Mouse (Mus musculus) forebrain, embryonic 13.5 days (tissue): ENCODE results near the gene Fam184b. TPM values are rescaled to one million over a fixed set of nuclear protein-coding genes. Genes with fewer than 3 reads are reported as not detected.

ENCODE experiments used
- polyA plus RNA-seq: library from polyadenylated mRNA; unstranded; fragments of >200 nt; fragmentation: Nextera tagmentation; extraction: Ambion mirVana; gene quantifications from 2 replicates; pipeline ENCODE4 v1.2.1, GENCODE M21; 2015

Fam184b gene
- polyA plus RNA-seq, 1 experiment from 2014 or later = 3.2 TPM

Other genes starting within 250 kb of the Fam184b start
- 99.7 and 106 TPM in 2 replicates for gene Qdpr, start 189.4 kb downstream of the Fam184b start, polyA plus RNA-seq
- gene Clrn2, start 185.9 kb downstream of the Fam184b start, polyA plus RNA-seq = not detected in 2 replicates
- 47.9 and 50.3 TPM in 2 replicates for gene Lap3, start 146.2 kb downstream of the Fam184b start, polyA plus RNA-seq
- 318 and 344 TPM in 2 replicates for gene Med28, start 119.4 kb downstream of the Fam184b start, polyA plus RNA-seq
- 54.1 and 58.0 TPM in 2 replicates for gene Ncapg, start 30.3 kb upstream of the Fam184b start, polyA plus RNA-seq
- gene Lcorl, start 218.0 kb upstream of the Fam184b start, polyA plus RNA-seq = 51.2 and 59.2 TPM in 2 replicates